Mouse (Mus musculus): ENCODE measurements around the gene Tnnt3.
A peak's percentile ranks its signal among the peaks of the same experiment; 100 is the strongest.

DNA sequence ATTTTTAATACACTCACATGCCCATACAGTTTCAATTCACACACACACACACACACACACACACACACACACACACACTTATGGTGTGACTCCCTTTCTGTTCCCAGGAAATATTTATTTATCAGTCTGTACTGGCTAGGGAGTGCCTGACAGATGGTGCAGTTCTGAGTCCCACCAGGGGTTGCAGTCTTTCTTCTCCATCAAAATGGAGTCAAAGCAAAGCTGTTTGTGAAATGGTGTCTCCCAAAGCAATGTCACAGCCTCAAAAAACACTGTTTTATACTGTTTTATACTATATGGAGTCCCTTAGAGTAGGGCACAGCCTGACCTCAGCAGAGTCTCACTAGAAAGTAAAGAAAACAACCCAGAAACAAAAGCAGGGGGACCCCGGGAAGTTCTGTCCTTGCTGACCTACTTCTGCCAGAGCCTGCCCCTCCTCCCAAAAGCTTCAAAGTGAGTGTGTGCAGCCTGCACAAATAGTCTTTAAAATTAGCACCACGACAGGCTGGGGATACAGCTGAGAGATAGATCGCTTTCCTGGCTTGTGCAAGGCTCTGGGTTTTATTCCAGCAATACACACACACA lies 41.3 kb upstream of the Tnnt3 start:
- TF ChIP-seq EP300 (IDR thresholded peaks at IDR 0.05) (peak; percentile 11; the same call in 1 of the 2 replicates), CTCF (IDR thresholded peaks at IDR 0.05) (peak; percentile 59)
